Mouse (Mus musculus): ENCODE data around the gene Prkcz.
A peak's percentile ranks its signal among the peaks of the same experiment; 100 is the strongest.

Prkcz gene

DNA sequence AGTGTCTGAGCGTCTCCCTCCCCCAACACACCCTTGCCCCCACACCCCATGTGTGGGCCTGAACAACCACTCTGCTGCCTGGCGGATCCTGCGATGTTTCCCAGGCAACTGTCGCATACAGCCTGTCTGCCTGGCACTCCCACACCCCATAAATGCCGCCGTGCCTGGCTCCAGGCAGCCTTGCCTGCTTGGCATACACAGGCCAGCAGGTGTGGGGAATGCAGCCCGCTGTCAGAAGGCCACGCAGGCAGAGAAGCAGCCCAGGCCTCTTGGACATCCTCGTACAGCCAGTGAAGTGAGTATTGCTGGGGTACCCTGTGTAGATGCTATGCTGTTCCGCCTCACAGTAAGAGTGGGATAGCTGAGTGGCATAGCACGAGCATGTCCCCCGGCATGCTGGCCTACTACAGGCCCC lies 114.5 kb downstream of the Prkcz start:
- no peak for DNase-seq (ENCODE audit: low read depth)

DNA sequence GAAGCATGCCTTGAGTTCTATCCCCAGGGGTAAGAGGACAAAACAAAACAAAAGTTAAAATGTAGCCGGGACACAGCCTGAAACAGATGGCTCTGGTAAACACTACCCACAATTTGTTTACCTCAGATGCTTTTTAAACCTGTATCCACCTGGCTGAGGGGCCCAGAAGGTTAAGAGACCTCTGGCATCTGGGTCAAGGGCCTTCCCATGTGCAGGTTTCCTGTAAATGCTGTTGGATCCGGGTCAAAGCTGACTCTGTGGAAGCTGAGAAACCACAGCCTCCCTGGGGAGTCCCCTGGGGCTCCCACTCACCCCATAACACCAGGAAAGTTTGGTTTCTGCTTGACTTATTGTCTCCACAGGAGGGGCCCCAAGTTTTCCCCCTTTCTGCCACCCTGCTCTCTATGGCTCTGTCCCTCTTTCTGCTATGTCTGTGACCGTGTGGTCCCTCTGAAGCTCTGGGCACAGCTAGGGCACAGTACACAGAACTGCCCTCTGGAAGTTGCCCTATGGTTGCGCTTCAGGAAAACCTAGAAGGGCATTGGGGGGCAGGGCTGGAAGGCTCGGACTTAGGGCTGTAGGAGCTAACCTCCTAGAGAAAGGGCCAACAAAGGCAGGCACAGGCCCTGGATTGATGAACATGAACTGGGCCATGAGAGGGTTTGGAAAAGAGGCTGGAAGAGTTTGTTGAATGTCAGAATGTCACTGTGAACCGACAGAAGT lies 115.2 kb downstream of the Prkcz start:
- no peak for DNase-seq (ENCODE audit: low read depth)

DNA sequence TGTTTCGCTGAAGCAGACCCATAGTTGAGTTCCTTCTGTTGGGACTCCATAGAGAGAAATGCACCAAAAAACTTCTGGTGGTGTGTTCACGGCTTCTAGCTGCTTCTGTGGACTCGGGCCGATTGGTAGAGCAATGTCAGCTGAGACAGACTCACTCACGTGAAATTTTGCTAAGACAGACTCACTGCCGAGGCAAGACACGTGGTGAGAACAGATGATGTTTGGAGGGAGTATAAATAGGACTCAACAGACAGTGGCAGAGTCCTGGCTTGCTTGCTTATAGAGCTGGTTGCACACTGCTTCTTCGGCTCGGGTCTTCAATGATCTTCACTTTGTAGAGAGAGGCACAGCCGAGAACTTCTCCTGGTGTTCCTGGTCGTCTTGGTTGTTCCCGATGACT lies 117.9 kb downstream of the Prkcz start:
- no peak for DNase-seq (ENCODE audit: low read depth)

DNA sequence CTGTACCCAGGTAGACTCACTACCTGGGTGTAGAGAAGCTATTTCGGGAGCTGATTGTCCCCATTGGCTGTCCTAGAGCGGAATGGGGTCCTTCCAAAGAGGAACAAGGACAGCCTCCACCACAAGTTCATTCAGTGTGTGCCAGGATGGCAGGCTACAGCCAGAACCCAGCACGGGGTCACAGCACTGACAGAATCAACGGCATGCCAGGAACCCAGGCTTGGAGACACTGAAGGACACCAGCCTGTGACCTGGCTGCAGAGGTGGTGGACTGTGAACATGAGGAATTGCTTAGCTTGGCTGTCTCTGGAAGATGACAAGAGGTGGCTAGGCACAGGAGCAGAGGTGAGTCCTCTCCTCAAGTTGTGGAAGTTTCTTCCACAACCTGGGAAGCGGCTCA lies 118.9 kb downstream of the Prkcz start:
- DNase-seq (ENCODE audit: low read depth): no peak

DNA sequence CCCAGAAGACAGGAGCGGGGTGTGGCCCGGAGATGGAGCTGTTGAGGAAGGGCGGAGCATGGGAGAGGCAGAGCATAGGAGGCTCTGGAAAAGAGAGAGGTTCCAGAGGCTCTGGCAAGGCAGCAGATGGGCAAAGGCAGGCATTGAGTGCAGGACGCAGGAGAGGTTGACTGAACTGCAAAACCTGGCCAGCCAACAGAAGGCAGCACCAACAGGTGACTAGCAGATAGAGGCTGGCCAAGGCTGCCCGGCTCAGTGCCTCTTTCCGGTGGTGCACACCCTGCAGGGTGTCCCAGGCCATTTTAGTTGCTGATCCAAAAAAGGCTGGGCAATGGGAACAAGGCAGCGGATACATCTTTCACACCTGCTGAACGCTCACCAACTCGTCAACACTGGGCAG lies 119.4 kb downstream of the Prkcz start:
- no peak for DNase-seq (ENCODE audit: low read depth)

DNA sequence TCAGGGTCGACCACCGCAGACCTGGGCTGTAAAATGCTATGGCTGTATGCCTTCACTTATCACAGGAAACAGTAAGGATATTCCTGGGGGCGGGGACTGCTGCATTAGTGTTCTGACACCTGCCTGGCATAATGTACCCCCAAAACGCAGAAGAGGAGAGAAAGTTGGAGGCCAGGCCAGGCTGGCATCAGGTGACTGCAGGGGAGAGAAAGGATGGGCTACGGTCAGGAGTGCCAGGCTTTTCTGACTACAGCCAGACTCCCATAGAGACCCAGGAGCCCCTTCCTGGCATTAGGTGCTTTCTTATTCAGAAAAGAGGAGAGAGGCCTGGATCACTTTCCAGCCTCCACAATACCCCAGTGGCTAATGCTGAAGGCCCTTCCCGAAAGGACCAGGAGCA lies 121.7 kb downstream of the Prkcz start:
- DNase-seq (ENCODE audit: low read depth): no peak

DNA sequence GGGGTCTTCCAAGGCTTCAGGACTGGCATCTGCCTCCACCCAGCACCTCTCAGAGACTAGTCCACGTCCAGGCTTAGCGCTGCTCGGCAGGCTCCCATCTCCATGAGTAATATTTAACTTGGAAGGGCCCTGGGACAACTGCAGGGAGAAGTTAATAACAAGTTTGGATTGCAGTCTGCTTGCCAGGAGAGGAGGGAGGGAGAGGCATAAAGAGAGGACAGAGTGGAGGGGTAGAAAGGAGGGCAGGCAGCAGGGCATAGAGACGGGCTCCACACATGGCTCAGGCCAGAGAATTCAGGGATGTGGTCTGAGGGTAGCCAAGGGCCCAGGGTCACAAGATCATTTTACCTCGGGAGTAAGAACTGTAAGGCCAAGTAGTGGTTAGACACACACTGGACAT lies 122.9 kb downstream of the Prkcz start:
- peak; percentile 90 for DNase-seq (ENCODE audit: low read depth)

DNA sequence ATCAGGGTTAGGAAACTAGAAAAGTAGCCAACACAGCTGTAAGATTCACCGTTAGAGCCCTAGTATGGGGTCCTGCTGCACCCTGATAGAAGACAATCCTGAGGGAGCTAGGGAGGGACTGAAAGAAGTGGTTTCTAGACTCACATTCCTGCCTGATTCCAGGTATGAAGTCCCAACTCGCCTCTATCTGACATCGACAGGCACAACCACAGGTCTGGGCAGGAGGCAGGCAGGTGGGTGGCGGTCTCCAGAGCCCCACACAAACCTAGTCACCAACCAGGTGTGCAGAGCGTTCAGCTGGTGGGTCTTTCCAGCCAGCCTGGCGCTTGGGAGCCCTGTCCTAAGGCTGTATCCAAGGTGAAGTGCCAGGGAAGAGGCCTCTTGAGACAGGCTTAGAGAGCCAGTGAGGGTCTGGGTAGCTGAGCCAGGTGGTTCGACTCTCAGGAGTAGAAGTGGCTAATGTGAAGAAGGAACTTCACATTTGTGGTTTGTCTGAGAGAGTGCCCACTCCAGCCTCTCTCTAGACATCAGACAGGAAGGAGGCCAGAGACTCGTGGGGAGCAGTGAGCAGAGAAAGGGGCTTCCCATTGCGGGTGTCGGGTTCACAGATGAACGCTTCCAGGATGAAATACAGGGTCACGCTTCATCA lies 124.3 kb downstream of the Prkcz start:
- no peak for DNase-seq (ENCODE audit: low read depth)

DNA sequence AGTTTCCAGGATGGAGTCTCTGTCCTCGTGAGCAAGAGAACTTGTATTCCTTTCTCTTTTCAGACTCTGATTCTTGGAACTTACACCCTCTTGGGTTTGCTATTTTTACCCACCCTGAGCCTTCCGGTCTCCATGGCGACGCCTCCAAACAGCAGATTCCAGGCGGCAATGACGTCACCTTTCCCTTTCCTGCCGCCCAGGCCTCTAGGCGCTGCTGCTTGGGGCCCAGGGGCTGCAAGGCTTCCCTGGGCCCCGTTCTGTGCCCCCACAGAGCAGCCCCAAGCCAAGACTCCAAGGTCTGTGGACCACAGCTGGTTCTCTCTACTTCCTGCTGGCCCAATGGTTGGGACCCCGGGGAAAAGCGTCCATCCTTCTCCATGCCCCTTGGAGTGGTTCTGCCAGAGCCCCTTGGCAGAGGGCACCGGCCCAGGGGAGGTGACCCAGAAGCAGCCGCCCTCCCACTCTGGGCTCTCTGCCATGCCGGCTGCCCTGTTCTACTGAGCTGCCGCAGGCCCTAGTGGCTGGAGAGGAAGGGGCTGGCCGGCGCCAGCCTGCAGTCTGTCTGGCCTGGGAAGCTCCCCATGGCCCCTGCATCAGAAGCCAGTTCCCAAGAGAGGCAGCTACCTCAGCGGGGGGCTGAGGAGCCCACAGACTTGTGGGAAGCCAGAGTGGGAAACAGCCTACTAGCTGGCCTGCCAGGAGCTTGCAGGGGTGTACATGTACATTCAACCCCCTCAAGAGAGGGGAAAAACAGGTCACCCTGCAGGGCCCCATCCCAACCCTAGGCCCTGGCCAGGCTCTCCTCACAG lies 125.6 kb downstream of the Prkcz start:
- DNase-seq (ENCODE audit: low read depth): peak; percentile 89

DNA sequence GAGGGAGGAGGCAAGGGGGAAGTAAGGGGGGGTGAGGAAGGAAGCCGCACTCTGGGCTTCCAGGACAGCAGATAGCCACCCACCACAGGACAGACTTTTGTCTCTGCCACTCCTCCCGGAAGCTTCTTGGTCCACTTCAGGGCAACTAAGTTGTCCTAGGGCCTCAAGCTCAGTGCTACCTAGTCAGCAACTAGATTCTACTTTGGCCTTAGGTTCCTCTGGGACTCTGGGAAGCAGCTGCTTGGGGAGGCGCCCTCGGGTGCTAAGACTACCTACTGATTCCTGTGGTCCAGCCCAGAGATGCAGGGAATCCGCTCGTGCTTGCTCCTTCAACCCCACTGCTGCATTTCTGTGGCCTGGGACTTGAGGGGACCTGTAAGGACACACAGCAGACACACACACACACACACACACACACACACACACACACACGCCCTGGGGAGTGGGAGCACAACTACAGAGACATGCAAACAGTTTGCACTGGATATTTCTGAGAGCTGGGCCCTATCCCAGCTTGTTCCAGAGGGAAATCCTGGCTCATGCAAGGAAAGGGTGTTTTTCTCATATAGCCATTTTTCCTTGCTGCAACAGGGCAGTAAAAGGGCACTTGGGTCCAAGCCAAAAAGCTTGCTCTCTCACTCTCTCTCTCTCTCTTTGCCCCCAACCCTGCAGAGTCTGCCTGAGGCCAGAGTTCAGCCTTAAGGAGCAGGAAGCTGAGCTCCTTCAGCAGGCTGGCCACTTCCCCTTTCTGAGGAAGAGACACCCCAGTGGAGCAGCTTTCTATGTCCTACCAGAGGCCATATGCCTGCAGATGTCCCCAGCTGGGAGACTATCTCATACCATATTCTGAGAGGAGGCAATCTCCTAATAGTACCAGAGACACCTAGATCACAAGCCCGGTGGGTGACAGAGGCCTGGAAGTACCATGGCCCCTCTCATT lies 126.5 kb downstream of the Prkcz start:
- peak; percentile 19 for DNase-seq (ENCODE audit: low read depth)

DNA sequence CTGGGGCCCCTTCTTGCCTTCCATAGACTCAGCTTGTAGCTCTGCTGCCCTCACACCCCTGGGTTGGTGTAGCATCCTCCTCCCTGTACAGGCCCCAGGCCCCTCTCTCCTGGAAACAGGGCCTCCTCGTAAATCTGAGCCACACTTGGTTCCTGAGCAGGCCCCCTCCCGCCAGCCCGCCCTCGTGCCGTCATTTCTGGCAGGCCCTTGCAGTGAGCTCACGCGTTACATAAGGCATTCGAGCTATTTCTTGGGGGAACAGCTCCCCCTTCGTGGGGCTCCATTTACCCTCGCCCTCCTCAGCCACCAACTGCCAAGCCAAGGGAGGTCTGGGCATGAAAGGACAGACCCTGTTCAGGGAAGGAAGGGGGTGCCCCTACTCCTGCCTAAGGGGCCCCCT lies 127.3 kb downstream of the Prkcz start:
- peak; percentile 49 for DNase-seq (ENCODE audit: low read depth)

DNA sequence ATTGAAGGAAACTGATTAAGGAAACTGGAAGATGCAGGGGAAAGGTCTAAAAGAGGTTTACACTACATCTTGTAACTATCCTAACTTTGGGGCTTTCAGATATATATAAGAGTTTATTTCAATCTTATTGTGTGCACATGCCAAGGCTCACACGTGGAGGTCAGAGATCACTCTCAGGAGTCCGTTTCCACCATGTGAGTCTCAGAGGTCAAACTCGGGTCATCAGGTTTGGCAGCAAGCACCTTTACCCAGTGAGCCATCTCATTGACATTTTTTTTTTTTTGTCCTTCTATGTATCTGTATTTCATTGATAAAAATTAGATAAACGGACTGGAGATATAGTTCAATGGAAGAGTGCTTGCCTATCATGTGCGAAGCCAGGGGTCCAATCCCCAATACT lies 132.7 kb downstream of the Prkcz start:
- no peak for DNase-seq (ENCODE audit: low read depth)

DNA sequence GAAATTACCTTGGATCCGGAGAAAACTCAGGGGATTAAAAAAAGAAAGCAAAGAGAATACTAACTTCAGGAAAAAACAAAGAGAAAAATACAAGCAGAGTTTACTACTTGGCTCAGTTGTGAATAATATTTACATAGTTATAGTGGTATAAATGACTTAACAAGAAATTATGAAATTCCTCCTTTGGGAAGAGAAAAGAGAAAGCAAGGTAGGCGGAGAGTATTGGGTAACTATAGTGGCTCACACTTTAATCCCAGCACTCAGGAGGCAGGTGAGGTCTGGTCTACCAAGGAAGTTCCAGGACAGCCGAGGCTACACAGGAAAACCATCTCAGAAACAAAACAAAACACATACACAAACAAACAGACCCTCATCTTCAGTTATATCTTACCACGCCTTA lies 133.2 kb downstream of the Prkcz start:
- no peak for DNase-seq (ENCODE audit: low read depth)

DNA sequence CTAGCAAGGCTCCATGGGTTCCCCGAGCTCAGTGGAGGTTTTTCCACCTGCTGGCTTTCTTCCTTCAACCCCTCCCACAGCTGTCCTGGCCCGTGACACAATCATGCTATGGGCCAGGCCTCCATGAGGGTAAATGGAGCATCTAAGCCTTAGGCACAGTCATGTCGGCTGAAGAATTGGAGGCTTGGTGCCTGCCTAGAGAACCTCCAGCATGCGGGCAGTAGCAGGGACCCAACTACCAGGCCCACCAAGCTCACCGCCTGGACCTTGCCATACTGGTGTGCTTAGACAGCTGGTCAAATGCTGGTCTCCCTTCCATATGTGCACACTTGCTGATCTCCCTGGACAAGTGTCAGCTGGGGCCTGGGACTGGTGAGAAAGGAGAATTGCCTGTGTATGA lies 135.2 kb downstream of the Prkcz start:
- no peak for DNase-seq (ENCODE audit: low read depth)

DNA sequence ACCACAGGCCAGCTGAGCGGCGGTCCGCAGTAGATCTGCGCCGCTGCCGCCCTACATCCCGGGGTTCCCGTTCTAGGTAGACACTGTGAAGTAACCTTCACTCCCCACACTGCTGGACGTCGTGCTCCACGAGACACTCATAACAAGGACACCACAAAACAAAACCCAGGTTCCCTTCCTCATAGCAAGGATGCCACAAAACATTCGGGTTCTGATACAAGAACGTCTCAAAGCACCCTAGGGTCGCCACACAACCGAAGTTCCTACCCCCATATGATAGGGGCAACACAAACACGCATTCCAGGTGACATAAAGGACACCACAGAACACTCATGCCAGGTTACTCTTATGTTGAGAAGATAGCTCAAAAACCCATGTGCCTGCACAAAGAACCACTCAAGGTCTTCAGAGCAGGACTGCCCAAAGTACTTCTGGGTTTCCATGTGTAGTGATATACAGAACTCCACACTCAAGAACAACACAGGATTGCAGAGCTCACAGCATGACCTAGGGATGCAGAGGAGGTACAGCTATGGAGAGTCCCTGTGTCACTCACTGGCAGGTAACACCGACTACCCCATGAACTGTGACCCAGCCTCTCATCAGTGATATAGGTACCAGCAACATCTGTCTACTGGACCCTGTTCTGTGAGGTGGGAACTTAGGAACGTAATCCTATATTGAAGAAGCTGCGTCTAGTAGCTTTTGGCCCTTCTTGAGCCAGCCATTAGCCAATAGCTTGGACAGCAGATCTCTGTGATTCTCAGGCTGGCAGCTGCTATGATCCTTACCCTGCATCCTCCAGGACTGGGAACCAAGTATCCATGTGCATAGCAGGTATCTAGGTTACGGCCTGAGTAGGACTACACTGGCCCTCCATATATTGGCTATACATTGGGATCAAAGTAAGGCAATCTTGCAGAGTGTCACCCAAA lies 137.3 kb downstream of the Prkcz start:
- no peak for DNase-seq (ENCODE audit: low read depth)

DNA sequence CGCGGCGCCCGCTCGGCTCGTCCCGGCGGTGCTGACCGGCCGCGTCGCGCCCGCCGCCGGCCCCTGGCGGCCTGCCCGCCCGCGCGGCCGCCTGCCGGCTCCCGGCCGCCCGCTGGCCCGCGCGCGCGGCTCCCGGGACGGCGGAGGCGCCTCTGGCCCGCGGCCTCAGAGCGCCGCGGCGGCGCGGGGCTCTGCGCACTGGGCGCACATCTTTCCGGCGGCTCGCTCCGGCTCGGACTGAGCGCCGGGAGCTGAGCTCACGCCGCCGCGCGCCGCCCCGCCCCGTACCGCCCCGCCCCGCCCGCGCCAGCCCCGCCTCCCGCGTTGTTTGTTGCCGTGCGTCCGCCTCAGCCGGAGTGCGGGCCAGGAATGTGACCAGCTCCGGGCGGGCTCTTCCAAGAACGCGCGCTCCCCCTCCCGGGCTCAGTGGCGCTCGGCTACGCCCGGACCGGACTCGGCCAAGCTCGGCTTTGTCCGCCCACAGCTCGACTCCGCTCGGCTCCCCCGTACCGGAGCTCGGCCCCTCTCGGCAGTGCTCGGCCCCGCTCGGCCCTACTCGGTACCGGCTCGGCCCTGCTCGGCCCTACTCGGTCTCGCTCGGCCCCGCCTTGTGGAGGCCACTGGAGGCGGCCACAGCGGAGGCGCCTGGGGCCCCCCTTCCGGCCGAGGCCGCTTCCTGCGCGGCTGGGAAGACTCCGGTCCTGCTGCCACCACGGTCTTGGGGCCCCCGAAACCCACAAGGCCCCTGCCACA lies 138.1 kb downstream of the Prkcz start:
- DNase-seq (ENCODE audit: low read depth): peak; percentile 93

DNA sequence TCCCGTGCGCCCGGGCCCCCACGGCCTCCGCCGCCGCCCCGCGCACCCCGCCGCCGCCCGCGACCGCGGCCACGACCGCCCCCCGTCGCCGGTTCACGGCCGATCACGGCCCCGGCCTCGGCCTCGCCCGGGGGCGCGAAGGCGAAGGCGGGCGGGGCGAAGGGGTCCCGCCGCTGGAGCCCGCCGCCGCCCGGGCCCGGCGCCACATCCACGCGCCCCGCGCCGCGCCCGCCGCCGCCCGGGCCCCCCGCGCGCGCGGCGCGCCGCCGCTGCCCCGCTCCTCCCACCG lies 138.7 kb downstream of the Prkcz start, which contains the start of gene Ski:
TSS of gene Ski (minus strand) at position 41 of the 289 bp plus-strand sequence.
- no peak for DNase-seq (ENCODE audit: low read depth)

DNA sequence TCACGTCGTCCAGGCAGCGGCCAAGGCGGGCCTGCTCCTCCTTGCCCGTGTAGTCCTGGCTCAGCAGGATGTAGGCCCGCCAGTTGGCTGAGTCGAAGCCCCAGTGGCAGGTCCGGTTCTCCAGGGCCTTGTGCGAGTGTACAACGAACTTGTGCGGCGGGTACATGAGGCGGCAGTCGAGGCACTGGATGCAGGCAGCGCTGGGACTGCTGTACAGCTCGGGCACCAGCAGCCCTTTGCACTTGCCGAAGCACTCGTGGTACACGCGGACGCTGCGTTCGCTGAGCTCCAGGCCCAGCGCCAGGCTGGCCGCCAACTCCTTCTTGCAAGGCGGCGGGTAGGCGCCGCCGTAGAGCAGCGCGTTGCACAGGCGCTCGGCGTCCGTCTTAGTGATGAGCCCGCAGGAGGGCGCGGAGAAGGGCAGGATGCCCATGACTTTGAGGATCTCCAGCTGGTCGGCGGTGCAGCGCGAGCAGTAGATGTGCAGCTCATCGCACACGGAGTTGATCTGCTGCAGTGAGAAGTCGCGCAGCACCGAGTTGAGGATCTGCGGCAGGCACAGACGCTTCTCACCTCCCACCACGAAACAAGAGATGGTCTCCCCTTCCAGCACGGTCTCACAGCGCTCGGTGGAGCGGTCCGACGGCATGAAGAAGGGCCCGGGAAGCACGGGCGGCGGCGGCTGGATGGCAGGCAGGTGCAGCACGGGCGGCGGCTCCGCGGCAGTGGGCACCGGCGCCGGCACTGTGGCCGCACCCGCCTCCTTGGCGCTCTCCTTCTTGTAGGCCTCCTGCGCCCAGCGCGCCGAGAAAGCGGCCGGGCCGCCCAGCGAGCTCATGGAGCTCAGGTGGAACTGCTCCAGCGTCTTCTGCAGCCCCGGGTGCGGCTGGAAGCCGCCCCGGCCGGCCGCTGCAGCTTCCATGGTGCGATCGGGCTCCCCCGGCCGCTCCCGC lies 139.3 kb downstream of the Prkcz start:
- DNase-seq (ENCODE audit: low read depth): no peak

DNA sequence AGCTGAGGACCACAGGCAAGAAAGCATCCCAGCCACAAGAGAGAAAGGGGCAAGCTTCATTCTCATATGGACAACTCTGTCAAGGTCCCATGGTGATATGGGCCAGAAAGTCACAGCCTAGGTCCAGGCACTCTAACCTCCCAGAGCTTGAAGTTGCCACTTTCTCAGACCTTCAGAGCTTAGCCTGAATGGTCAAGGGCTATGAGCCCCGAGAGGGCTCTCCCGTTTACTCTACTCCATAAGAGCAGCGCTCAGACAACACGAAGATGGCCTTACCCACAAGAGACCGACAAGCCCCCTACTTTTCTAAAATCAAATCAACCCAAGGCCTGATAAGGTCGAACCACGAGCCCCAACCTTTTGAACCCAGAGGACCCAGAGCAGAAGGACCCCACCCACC lies 140.1 kb downstream of the Prkcz start:
- DNase-seq (ENCODE audit: low read depth): no peak

Data from fibroblast of lung, adult 2 months (primary cell).